Mouse (Mus musculus) hindbrain, embryonic 15.5 days (tissue): ENCODE data around the gene Eps15l1. TPM values are rescaled to one million over a fixed set of nuclear protein-coding genes. Genes with fewer than 3 reads are reported as not detected.

Experiments
- ATAC-seq: fragments of 200-750 bp; cut with Nextera tagmentation; 2 replicates; pipeline ENCODE4 v1.8.0; 2017; ENCODE audit warnings: low read depth, moderate number of reproducible peaks, moderate TSS enrichment; ENCODE audit not compliant: low FRiP score
- H3K27ac ChIP-seq: fragments of 300-500 bp; sonication (generic); replicated peaks from 2 replicates; pipeline ENCODE4 v1.5.1; 2015; ENCODE audit warnings: mild to moderate bottlenecking, inconsistent platforms
- H3K27me3 ChIP-seq: fragments of 300-500 bp; sonication (generic); 2 replicates; pipeline ENCODE4 v1.6.1; 2015; ENCODE audit warnings: control low read depth, inconsistent platforms
- H3K36me3 ChIP-seq: fragments of 300-500 bp; sonication (generic); 2 replicates; pipeline ENCODE4 v1.6.1; 2015; ENCODE audit warnings: control low read depth, inconsistent platforms
- H3K4me1 ChIP-seq: fragments of 300-500 bp; sonication (generic); replicated peaks from 2 replicates; pipeline ENCODE4 v1.6.1; 2015; ENCODE audit warnings: control low read depth, inconsistent platforms
- H3K4me2 ChIP-seq: fragments of 300-500 bp; sonication (generic); 2 replicates; pipeline ENCODE4 v1.6.1; 2015; ENCODE audit warnings: moderate library complexity, mild to moderate bottlenecking, inconsistent platforms
- H3K4me3 ChIP-seq: fragments of 300-500 bp; sonication (generic); 2 replicates; pipeline ENCODE4 v1.5.1; 2015; ENCODE audit warnings: mild to moderate bottlenecking, inconsistent platforms
- H3K9ac ChIP-seq: fragments of 300-500 bp; sonication (generic); 2 replicates; pipeline ENCODE4 v1.6.1; 2015; ENCODE audit warnings: inconsistent platforms
- H3K9me3 ChIP-seq: fragments of 300-500 bp; sonication (generic); 2 replicates; pipeline ENCODE4 v1.6.1; 2016; ENCODE audit warnings: control low read depth, inconsistent platforms
- WGBS: fragments of 180-500 bp; shearing (Covaris S2); methylation state at CpG from one replicate; pipeline ENCODE4 v1.1.7; 2015; 5-methylcytosine and 5-hydroxymethylcytosine counted together
- polyA plus RNA-seq: library from polyadenylated mRNA; unstranded; fragments of >200 nt; fragmentation: Nextera tagmentation; extraction: Ambion mirVana; gene quantifications from 2 replicates; pipeline ENCODE4 v1.2.1, GENCODE M21; 2015

Gene Eps15l1
- polyA plus RNA-seq, 1 experiment from 2014 or later, result 58.5 TPM

GRCm38 (mm10) chr8:72347553-72347952 is 73.7 kb downstream of the Eps15l1 start:
- ATAC-seq, result no peak
- H3K4me1 ChIP-seq, result no peaks in the 10 kb centered on the region
- WGBS, result 96% methylated on average over 1 of the region's 1 CpGs
- no peak overlapping the region for H3K4me3 ChIP-seq
- H3K9ac ChIP-seq, result no peak overlapping the region
- peaks cover 31% of the 10 kb centered on the region for H3K36me3 ChIP-seq
- H3K27ac ChIP-seq, result no peak overlapping the region
- no peak overlapping the region for H3K4me2 ChIP-seq
- H3K9me3 ChIP-seq, result no peaks in the 10 kb centered on the region
- no peaks in the 10 kb centered on the region for H3K27me3 ChIP-seq

- Histone ChIP-seq H3K4me2 (no peak overlapping the region), H3K36me3 (peaks cover 51% of the 10 kb centered on the region), H3K9ac (no peak overlapping the region), H3K27ac (no peak overlapping the region), H3K9me3 (no peaks in the 10 kb centered on the region), H3K4me3 (no peak overlapping the region), H3K27me3 (no peaks in the 10 kb centered on the region), H3K4me1 (no peaks in the 10 kb centered on the region)
- ATAC-seq, result no peak
- 72% methylated on average over 4 of the region's 4 CpGs for WGBS
These were observed 77.5 kb downstream of the Eps15l1 start for GRCm38 (mm10) chr8:72343725-72344124.

GRCm38 (mm10) chr8:72342556-72343300 is 78.5 kb downstream of the Eps15l1 start:
- 94% methylated on average over 5 of the region's 5 CpGs for WGBS
- Histone ChIP-seq H3K9ac (no peak overlapping the region), H3K27ac (no peak overlapping the region), H3K4me2 (no peak overlapping the region), H3K36me3 (peaks cover 55% of the 10 kb centered on the region), H3K4me1 (no peaks in the 10 kb centered on the region), H3K27me3 (no peaks in the 10 kb centered on the region), H3K4me3 (no peak overlapping the region), H3K9me3 (no peaks in the 10 kb centered on the region)
- no peak for ATAC-seq

- Histone ChIP-seq H3K9me3 (no peaks in the 10 kb centered on the region), H3K27ac (no peak overlapping the region), H3K9ac (no peak overlapping the region), H3K4me2 (no peak overlapping the region), H3K27me3 (no peaks in the 10 kb centered on the region), H3K4me3 (no peak overlapping the region), H3K4me1 (no peaks in the 10 kb centered on the region), H3K36me3 (peaks cover 37% of the 10 kb centered on the region)
- no peak for ATAC-seq
These were observed 84.2 kb downstream of the Eps15l1 start for GRCm38 (mm10) chr8:72337034-72337433.

GRCm38 (mm10) chr8:72336273-72336672 is 85.0 kb downstream of the Eps15l1 start:
- no peak for ATAC-seq
- no peaks in the 10 kb centered on the region for H3K9me3 ChIP-seq
- no peak overlapping the region for H3K4me3 ChIP-seq
- H3K4me1 ChIP-seq, result no peaks in the 10 kb centered on the region
- H3K4me2 ChIP-seq, result no peak overlapping the region
- H3K9ac ChIP-seq, result no peak overlapping the region
- H3K36me3 ChIP-seq, result peaks cover 32% of the 10 kb centered on the region
- H3K27ac ChIP-seq, result no peak overlapping the region
- 76% methylated on average over 2 of the region's 2 CpGs for WGBS
- no peaks in the 10 kb centered on the region for H3K27me3 ChIP-seq

GRCm38 (mm10) chr8:72334144-72334641 is 87.1 kb downstream of the Eps15l1 start:
- peaks cover 17% of the 10 kb centered on the region for H3K36me3 ChIP-seq
- no peaks in the 10 kb centered on the region for H3K27me3 ChIP-seq
- WGBS, result 65% methylated on average over 4 of the region's 4 CpGs
- H3K9ac ChIP-seq, result no peak overlapping the region
- H3K4me2 ChIP-seq, result no peak overlapping the region
- no peaks in the 10 kb centered on the region for H3K4me1 ChIP-seq
- H3K4me3 ChIP-seq, result no peak overlapping the region
- H3K9me3 ChIP-seq, result no peaks in the 10 kb centered on the region
- no peak overlapping the region for H3K27ac ChIP-seq
- no peak for ATAC-seq

GRCm38 (mm10) chr8:72333429-72334143 is 87.7 kb downstream of the Eps15l1 start:
- 32% methylated on average over 3 of the region's 3 CpGs for WGBS

GRCm38 (mm10) chr8:72331631-72332030 is 89.6 kb downstream of the Eps15l1 start:
- peaks cover 7% of the 10 kb centered on the region for H3K36me3 ChIP-seq
- H3K4me1 ChIP-seq, result no peaks in the 10 kb centered on the region
- WGBS, result 92% methylated on average over 4 of the region's 4 CpGs

More at GRCm38 (mm10) chr8:72333429-72334143, 87.7 kb downstream of the Eps15l1 start:
- no peak overlapping the region for H3K9ac ChIP-seq
- ATAC-seq, result no peak
- H3K27me3 ChIP-seq, result no peaks in the 10 kb centered on the region
- no peak overlapping the region for H3K27ac ChIP-seq
- no peaks in the 10 kb centered on the region for H3K4me1 ChIP-seq
- H3K36me3 ChIP-seq, result peaks cover 15% of the 10 kb centered on the region
- H3K4me3 ChIP-seq, result no peak overlapping the region
- H3K4me2 ChIP-seq, result no peak overlapping the region
- H3K9me3 ChIP-seq, result no peaks in the 10 kb centered on the region

GRCm38 (mm10) chr8:72330806-72331516 is 90.3 kb downstream of the Eps15l1 start:
- Histone ChIP-seq H3K9me3 (no peaks in the 10 kb centered on the region), H3K36me3 (peaks cover 4% of the 10 kb centered on the region), H3K27me3 (no peaks in the 10 kb centered on the region), H3K4me2 (no peak overlapping the region), H3K27ac (no peak overlapping the region), H3K9ac (no peak overlapping the region), H3K4me3 (no peak overlapping the region), H3K4me1 (no peaks in the 10 kb centered on the region)
- 90% methylated on average over 6 of the region's 6 CpGs for WGBS
- no peak for ATAC-seq

More at GRCm38 (mm10) chr8:72331631-72332030, 89.6 kb downstream of the Eps15l1 start:
- H3K27ac ChIP-seq, result no peak overlapping the region
- H3K9me3 ChIP-seq, result no peaks in the 10 kb centered on the region
- no peaks in the 10 kb centered on the region for H3K27me3 ChIP-seq
- H3K4me2 ChIP-seq, result no peak overlapping the region
- no peak for ATAC-seq
- H3K9ac ChIP-seq, result no peak overlapping the region
- H3K4me3 ChIP-seq, result no peak overlapping the region

GRCm38 (mm10) chr8:72329116-72329515 is 92.1 kb downstream of the Eps15l1 start:
- H3K4me2 ChIP-seq, result no peak overlapping the region
- no peak overlapping the region for H3K4me3 ChIP-seq
- no peaks in the 10 kb centered on the region for H3K9me3 ChIP-seq
- H3K4me1 ChIP-seq, result no peaks in the 10 kb centered on the region
- H3K9ac ChIP-seq, result no peak overlapping the region
- H3K27ac ChIP-seq, result no peak overlapping the region
- no peaks in the 10 kb centered on the region for H3K36me3 ChIP-seq
- H3K27me3 ChIP-seq, result no peaks in the 10 kb centered on the region
- 95% methylated on average over 3 of the region's 3 CpGs for WGBS
- no peak for ATAC-seq

GRCm38 (mm10) chr8:72324708-72325107 is 96.6 kb downstream of the Eps15l1 start:
- WGBS, result 86% methylated on average over 2 of the region's 2 CpGs
- ATAC-seq, result no peak
- Histone ChIP-seq H3K27ac (no peak overlapping the region), H3K4me1 (peaks cover 8% of the 10 kb centered on the region), H3K36me3 (no peaks in the 10 kb centered on the region), H3K27me3 (peaks cover 27% of the 10 kb centered on the region), H3K9me3 (no peaks in the 10 kb centered on the region), H3K4me2 (no peak overlapping the region), H3K9ac (no peak overlapping the region), H3K4me3 (no peak overlapping the region)
